Mouse (Mus musculus): ENCODE measurements around the gene Nme2. TPM values are rescaled to one million over a fixed set of nuclear protein-coding genes. Genes with fewer than 3 reads are reported as not detected.

The Nme2 gene
- polyA plus RNA-seq, 1 experiment from 2014 or later: 272 TPM

DNA sequence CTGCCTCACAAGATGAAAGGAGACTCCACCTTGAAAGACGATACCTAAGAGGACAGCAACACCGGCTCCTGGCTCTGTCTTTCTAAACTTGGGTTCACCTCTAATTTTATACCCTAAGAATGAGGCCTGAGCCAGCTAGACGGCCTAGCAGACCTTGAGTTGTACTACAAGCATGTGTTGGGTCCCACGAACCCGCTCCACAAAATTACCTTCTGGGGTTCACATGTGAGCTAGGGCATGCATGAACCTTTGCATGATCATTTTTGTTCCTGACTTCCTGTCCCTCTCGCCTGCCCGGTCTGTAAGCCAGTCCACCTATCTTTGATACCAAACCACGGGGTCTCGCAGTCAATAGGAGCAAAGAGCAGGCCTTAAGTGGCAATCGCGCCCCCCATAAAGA is 11.3 kb upstream of the Nme2 start:
- Histone ChIP-seq H3K27me3 (ENCODE audit: insufficient read depth, low read length) (no peaks in the 10 kb centered on the region), H3K36me3 (ENCODE audit: insufficient read depth) (peaks cover 35% of the 10 kb centered on the region), H3K4me2 (peak overlapping the region; percentile 63), H3K9ac (peak overlapping the region; percentile 83), H3K9me3 (ENCODE audit: low read depth, low read length) (no peaks in the 10 kb centered on the region), H3K4me3 (ENCODE audit: low read depth, low read length) (peak overlapping the region; percentile 75), H3K4me1 (ENCODE audit: insufficient read depth) (no peaks in the 10 kb centered on the region), H3K27ac (ENCODE audit: low read depth) (peak overlapping the region; percentile 77)
- no peak for ATAC-seq (ENCODE audit: insufficient read depth)
- WGBS: 2% methylated on average over 11 of the region's 11 CpGs
- TF ChIP-seq CTCF (IDR thresholded peaks at IDR 0.05; ENCODE audit: low read depth): no peak
- peak; percentile 33 for DNase-seq

DNA sequence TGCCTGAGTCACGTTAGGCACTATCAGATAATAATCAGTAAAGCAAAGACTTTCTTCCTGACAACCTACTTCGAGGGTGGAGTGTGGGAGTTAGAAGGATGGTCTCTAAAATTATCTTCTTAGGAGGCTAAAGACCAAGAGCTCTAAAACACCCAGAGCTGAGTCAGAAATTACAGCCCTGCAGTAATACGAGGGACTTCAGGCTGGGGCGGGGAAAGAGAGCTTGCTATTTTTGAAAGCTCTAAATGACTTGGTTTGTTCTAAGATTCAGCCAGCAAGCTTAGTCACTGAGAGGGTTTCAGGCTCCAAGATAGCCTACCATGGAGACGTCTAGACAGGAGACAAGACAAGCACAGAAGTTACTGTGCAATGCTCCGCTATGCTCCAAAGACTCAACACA is 9.3 kb upstream of the Nme2 start:
- ATAC-seq (ENCODE audit: insufficient read depth) (no peak), DNase-seq (no peak)
- no peak for TF ChIP-seq CTCF (IDR thresholded peaks at IDR 0.05; ENCODE audit: low read depth)
- H3K4me1 ChIP-seq (ENCODE audit: insufficient read depth): no peaks in the 10 kb centered on the region
- no peaks in the 10 kb centered on the region for H3K27me3 ChIP-seq (ENCODE audit: insufficient read depth, low read length)
- no peak overlapping the region for H3K9ac ChIP-seq
- H3K36me3 ChIP-seq (ENCODE audit: insufficient read depth): peaks cover 53% of the 10 kb centered on the region
- no peaks in the 10 kb centered on the region for H3K9me3 ChIP-seq (ENCODE audit: low read depth, low read length)
- no peak overlapping the region for H3K4me3 ChIP-seq (ENCODE audit: low read depth, low read length)
- no peak overlapping the region for H3K27ac ChIP-seq (ENCODE audit: low read depth)
- H3K4me2 ChIP-seq: no peak overlapping the region
- 91% methylated on average over 6 of the region's 6 CpGs for WGBS

DNA sequence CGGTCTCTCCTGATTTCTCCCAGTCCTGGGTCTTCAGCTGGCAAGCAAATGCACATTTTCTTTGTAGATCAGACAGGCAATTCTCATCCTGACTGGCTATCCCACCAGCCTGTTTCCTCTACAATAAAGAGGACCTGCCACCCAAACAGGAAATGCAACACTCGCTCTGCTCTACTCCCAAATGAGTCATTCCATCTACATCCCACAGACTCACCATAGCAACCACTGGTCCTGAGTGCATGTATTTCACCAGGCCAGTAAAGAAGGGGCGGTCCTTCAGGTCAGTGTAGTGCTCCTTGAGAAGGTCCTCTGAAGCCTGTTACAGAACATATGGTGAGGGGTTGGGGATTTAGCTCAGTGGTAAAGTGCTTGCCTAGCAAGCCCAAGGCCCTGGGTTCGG is 7.0 kb upstream of the Nme2 start:
- H3K9me3 ChIP-seq (ENCODE audit: low read depth, low read length): no peaks in the 10 kb centered on the region
- H3K36me3 ChIP-seq (ENCODE audit: insufficient read depth): peaks cover 76% of the 10 kb centered on the region
- H3K27ac ChIP-seq (ENCODE audit: low read depth): no peak overlapping the region
- no peak for ATAC-seq (ENCODE audit: insufficient read depth)
- no peak overlapping the region for H3K4me2 ChIP-seq
- no peak for TF ChIP-seq CTCF (IDR thresholded peaks at IDR 0.05; ENCODE audit: low read depth)
- no peaks in the 10 kb centered on the region for H3K4me1 ChIP-seq (ENCODE audit: insufficient read depth)
- DNase-seq: no peak
- no peak overlapping the region for H3K9ac ChIP-seq
- WGBS: 85% methylated on average over 4 of the region's 4 CpGs
- no peaks in the 10 kb centered on the region for H3K27me3 ChIP-seq (ENCODE audit: insufficient read depth, low read length)
- no peak overlapping the region for H3K4me3 ChIP-seq (ENCODE audit: low read depth, low read length)

DNA sequence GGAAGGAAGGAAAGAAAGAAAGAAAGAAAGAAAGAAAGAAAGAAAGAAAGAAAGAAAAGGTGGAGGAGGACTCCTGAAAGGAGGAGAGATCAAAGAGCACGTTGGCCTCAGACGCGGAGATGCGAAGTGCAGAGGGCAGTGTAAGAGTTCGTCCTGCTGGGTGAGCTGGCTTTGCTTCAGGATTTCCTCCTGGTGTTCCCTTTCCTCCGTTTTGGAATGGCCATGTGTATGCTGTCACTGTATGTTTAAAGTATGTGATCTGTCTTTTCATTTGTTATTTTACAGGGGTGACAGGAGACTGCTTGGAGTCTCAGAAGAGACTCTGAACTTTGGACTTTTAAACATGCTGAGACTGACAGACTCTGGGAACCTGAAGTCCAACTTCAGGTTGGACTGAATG is 5.4 kb upstream of the Nme2 start:
- Histone ChIP-seq H3K36me3 (ENCODE audit: insufficient read depth) (peaks cover 80% of the 10 kb centered on the region), H3K27ac (ENCODE audit: low read depth) (no peak overlapping the region), H3K4me3 (ENCODE audit: low read depth, low read length) (no peak overlapping the region), H3K9ac (no peak overlapping the region), H3K4me2 (no peak overlapping the region), H3K27me3 (ENCODE audit: insufficient read depth, low read length) (no peaks in the 10 kb centered on the region), H3K9me3 (ENCODE audit: low read depth, low read length) (no peaks in the 10 kb centered on the region), H3K4me1 (ENCODE audit: insufficient read depth) (no peaks in the 10 kb centered on the region)
- no peak for ATAC-seq (ENCODE audit: insufficient read depth)
- WGBS: 84% methylated on average over 6 of the region's 6 CpGs
- TF ChIP-seq CTCF (IDR thresholded peaks at IDR 0.05; ENCODE audit: low read depth): no peak
- no peak for DNase-seq

DNA sequence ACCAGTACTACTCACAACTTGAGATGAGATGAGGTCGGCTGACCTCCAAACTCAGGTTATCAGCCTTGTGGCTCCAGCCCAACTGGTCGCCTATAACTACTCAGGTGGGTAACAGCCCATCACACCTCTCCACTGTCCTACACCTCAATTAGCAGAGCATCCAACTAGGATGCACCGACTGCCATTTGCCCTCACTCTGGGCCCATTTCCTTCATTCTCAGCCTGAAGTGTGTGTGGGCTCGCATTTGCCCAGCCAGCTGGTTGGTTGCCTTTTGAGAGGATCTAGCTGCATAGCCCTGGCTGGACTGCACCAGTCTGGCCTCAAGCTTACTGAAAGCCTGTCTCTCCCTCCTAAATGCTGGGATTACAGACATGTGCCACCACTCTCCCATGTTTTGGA is 1.7 kb upstream of the Nme2 start:
- Histone ChIP-seq H3K4me3 (ENCODE audit: low read depth, low read length) (no peak overlapping the region), H3K4me2 (no peak overlapping the region), H3K9ac (no peak overlapping the region), H3K9me3 (ENCODE audit: low read depth, low read length) (no peaks in the 10 kb centered on the region), H3K27me3 (ENCODE audit: insufficient read depth, low read length) (no peaks in the 10 kb centered on the region), H3K27ac (ENCODE audit: low read depth) (no peak overlapping the region), H3K4me1 (ENCODE audit: insufficient read depth) (peaks cover 12% of the 10 kb centered on the region; the same call in 1 of the 2 replicates), H3K36me3 (ENCODE audit: insufficient read depth) (peaks cover 59% of the 10 kb centered on the region)
- no peak for ATAC-seq (ENCODE audit: insufficient read depth)
- no peak for TF ChIP-seq CTCF (IDR thresholded peaks at IDR 0.05; ENCODE audit: low read depth)
- no peak for DNase-seq
- 73% methylated on average over 4 of the region's 4 CpGs for WGBS

DNA sequence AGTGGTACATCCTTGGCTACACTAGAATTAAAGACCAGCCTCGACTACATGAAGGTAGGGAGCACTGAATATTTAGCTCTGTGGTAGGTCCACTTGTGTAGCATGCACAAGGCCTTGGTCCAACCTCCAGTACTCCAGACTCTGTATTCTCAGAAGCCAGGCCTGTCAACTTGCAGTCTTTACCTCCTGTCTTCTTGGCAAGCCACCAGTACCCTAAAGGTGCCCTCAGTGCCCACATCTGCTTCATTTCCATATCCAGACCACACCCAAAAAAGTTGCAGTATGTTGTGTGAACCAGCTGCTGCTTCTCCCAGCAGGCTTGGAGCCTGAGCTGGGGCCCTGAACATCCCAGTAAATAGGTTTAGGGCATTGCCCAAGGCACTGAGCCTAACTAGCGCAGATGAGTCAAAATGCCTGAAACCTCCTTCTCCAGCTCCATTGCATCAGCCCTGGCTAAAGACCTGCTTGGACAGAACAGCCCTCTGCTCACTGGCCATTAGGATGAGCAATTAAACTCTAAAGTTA is 1.0 kb upstream of the Nme2 start:
- Histone ChIP-seq H3K27me3 (ENCODE audit: insufficient read depth, low read length) (no peaks in the 10 kb centered on the region), H3K4me2 (no peak overlapping the region), H3K9me3 (ENCODE audit: low read depth, low read length) (no peaks in the 10 kb centered on the region), H3K4me1 (ENCODE audit: insufficient read depth) (peaks cover 12% of the 10 kb centered on the region; the same call in 1 of the 2 replicates), H3K36me3 (ENCODE audit: insufficient read depth) (peaks cover 59% of the 10 kb centered on the region), H3K4me3 (ENCODE audit: low read depth, low read length) (no peak overlapping the region), H3K27ac (ENCODE audit: low read depth) (no peak overlapping the region), H3K9ac (no peak overlapping the region)
- TF ChIP-seq CTCF (IDR thresholded peaks at IDR 0.05; ENCODE audit: low read depth): no peak
- ATAC-seq (ENCODE audit: insufficient read depth): no peak
- no peak for DNase-seq
- 85% methylated on average over 2 of the region's 2 CpGs for WGBS

DNA sequence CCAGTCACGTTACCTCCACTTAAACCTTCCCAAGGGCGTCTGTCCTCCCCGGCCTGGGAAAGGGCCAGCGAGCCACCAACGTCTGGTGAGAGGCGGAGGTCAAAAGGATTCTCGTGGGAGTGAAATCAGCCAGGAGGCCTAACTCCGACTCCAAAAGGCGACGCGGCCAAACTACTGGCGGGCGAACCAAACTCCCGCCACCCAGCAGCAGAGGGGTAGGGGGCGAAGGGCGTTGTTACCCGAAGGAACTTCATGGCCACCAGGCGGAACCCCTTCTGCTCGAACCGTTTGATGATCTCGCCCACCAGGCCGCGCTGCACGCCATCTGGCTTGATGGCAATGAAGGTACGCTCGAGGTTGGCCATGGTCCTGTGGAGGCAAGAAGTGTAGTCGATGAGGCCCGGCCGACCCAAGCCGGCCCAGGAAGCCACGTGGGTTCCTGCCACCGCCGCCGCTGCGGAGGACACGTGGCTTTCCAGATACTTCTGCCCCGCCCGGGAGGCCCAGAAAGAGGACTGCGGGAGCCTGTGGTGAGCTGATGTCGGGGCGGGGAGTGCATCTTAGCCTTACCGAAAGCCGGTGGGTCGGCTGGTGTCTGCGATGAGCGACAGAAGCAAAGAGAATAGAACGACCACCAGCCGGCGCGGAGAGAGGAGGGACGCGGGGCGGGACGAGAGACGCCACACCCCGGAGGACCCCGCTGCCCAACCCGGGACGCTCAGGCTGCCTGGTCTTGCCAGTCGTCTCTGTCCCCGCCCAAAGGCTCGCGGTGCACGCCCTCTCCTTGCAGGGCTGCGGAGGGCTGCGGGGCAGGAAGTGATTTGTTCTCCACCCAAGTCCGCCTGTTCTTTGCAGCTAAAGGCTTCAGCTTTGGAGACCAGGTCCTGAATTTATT is 556 bp downstream of the Nme2 start:
- under 1% methylated on average over 67 of the region's 67 CpGs for WGBS
- DNase-seq (peak; percentile 96), ATAC-seq (ENCODE audit: insufficient read depth) (peak; percentile 98)
- peak overlapping the region; percentile 82 for H3K9ac ChIP-seq
- H3K4me3 ChIP-seq (ENCODE audit: low read depth, low read length): peak overlapping the region; percentile 71
- no peaks in the 10 kb centered on the region for H3K9me3 ChIP-seq (ENCODE audit: low read depth, low read length)
- H3K4me2 ChIP-seq: peak overlapping the region; percentile 86
- H3K36me3 ChIP-seq (ENCODE audit: insufficient read depth): peaks cover 62% of the 10 kb centered on the region
- H3K27me3 ChIP-seq (ENCODE audit: insufficient read depth, low read length): no peaks in the 10 kb centered on the region
- peaks cover 12% of the 10 kb centered on the region; the same call in 1 of the 2 replicates for H3K4me1 ChIP-seq (ENCODE audit: insufficient read depth)
- peak; percentile 51 for TF ChIP-seq CTCF (IDR thresholded peaks at IDR 0.05; ENCODE audit: low read depth)
- H3K27ac ChIP-seq (ENCODE audit: low read depth): peak overlapping the region; percentile 92

All from lung, embryonic 14.5 days (tissue).